Mouse (Mus musculus) heart, postnatal 0 days (tissue): ENCODE data around the gene Gm21969.

ENCODE experiments used
- CTCF ChIP-seq: IDR thresholded peaks from 2 replicates; pipeline ENCODE4 v1.5.1; 2016; ENCODE audit warnings: antibody characterized with exemption, control low read depth, low read depth
- EP300 ChIP-seq: IDR thresholded peaks from 2 replicates; pipeline ENCODE4 v1.6.1; 2016; ENCODE audit warnings: antibody characterized with exemption, low read depth

- TF ChIP-seq CTCF (no peak), EP300 (no peak)
Observed at GRCm38 (mm10) chr4:139631141-139631540, 28.2 kb downstream of the Gm21969 start.
